11 mouse cellular contexts compared by ENCODE assay signal in the genomic region with DNA sequence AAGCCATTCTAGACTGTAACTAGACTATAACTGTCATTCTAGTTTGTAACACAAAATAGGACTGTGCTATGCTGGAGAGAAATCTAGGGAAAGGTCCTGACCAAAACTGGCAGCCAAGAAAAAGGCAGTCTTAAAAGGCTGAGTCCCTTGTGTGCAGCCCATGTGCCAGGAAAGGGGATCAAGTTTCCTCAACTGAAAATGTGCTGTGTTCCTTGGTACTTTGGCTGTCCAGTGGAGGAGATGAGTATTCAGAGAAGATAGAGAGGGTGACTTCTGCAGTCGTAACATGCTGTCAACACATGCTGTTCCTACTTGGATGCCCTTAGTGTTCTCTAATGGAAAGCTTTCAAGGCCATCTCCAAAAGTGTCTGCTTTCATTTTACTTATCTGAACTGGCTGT.
"Had no signal": no experiment of that assay in that cellular context is flagged by ENCODE, and none has a peak within 500 bp of the region (broad histone marks: within the 10 kb centered on the region; RNA-seq: fewer than 3 reads in every experiment).

No protein-coding gene starts in this region.

- ATAC-seq: lung, postnatal 0 days; midbrain, embryonic 15.5 days had no signal

- DNase-seq: kidney, adult 11 months; kidney, adult 9 months; kidney, postnatal 36 days; layer of hippocampus, adult 9-11 months; lung, adult 2 months; lung, postnatal 4 days; right cerebral cortex, adult 18-20 months; right cerebral cortex, postnatal 25 days; thymus, postnatal 36 days had no signal
